Mouse (Mus musculus): ENCODE results near the gene Zfp872. TPM values are rescaled to one million over a fixed set of nuclear protein-coding genes. Genes with fewer than 3 reads are reported as not detected.

Zfp872 gene
- total and polyA plus RNA-seq, 3 experiments = not detected

DNA sequence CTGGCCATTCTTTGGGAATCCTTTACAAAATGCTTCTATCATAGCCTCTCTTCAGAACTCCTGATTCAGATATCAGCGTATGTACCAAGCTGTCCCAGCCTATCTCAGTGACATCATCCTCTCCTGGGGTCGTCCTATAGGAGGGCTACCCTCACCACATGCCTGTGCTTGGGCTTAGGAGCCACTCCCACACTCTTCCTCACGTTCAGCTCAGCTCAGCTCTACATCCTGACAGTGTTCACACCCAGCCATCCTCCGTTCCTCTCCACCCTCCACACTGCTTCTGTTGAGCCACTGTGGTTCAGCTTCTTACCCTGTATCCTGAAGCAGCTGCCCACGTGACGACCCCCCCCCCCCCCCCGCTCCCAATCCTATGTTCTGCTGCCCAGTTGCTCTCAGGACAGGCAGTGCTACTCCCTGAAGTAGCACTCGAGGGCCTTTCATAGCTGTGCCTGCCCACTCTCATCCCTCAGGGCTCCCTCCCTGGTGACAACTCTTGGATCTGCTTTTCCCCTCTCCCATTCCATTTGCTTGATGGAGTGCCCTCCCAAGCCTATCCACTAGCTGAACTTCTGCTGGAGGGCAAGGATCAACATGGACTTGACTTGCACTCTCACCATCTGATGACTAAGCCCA, 30.1 kb downstream of the Zfp872 start:
- H3K4me2 ChIP-seq (ENCODE audit: insufficient read depth, low read depth, poor library complexity, severe bottlenecking) = no peak overlapping the region
- no peak overlapping the region for H3K9ac ChIP-seq (ENCODE audit: insufficient read depth, low read depth)
- DNase-seq (ENCODE audit: extremely low read depth) = no peak
- no peak for TF ChIP-seq MAFK (IDR thresholded peaks at IDR 0.05; ENCODE audit: insufficient replicate concordance, low read length)
- TF ChIP-seq BHLHE40 (IDR thresholded peaks at IDR 0.05; ENCODE audit: low read depth, low read length) = no peak
- TF ChIP-seq NRF1 (IDR thresholded peaks at IDR 0.05; ENCODE audit: low read depth, low read length) = no peak
- TF ChIP-seq POLR2AphosphoS2 (IDR thresholded peaks at IDR 0.05; ENCODE audit: low read depth, low read length) = no peak
- no peak for TF ChIP-seq GABPA (IDR thresholded peaks at IDR 0.05; ENCODE audit: insufficient replicate concordance, low read depth, low read length)
- no peak for TF ChIP-seq MAZ (IDR thresholded peaks at IDR 0.05; ENCODE audit: low read depth, low read length)
- no peaks in the 10 kb centered on the region for H3K9me3 ChIP-seq (replicated peaks; ENCODE audit: low read length)
- in situ Hi-C loops (cut with MboI; ENCODE audit: low pct_ligation_motif_present, low pct_unique_long_range_greater_than_20kb, low sequenced_read_pairs) (loop anchor here (10.0 kb wide), 1 partner anchor 63 kb away; the partner anchor contains the start of gene Pigyl), dilution Hi-C loops (cut with MboI; ENCODE audit: extremely low pct_ligation_motif_present, extremely low pct_unique_long_range_greater_than_20kb, low sequenced_read_pairs) (no loop called here)
- peaks cover 2 to 13% of the 10 kb centered on the region in 2 experiments; a peak in 3 of 4 replicates for H3K4me1 ChIP-seq (ENCODE audit: control insufficient read depth in 1 of 2, insufficient read depth in 2 of 2)
- H3K4me3 ChIP-seq (replicated peaks in 1 of 3; ENCODE audit: low read depth in 2 of 3, low read length in 2 of 3, poor library complexity in 1 of 3) = no peak overlapping the region
- H3K36me3 ChIP-seq (replicated peaks in 1 of 2; ENCODE audit: control insufficient read depth in 1 of 2, insufficient read depth in 1 of 2, low read length in 1 of 2) = no peaks in the 10 kb centered on the region
- H3K79me2 ChIP-seq (replicated peaks; ENCODE audit: control insufficient read depth, extremely low read depth, insufficient read depth, poor library complexity, severe bottlenecking) = no peaks in the 10 kb centered on the region
- no peaks in the 10 kb centered on the region for H3K27me3 ChIP-seq (replicated peaks)
- no peak overlapping the region for H3K27ac ChIP-seq (ENCODE audit: insufficient read depth, low read depth)

- TF ChIP-seq ZC3H11A (IDR thresholded peaks at IDR 0.05; ENCODE audit: low read depth, low read length) = no peak
- TF ChIP-seq HCFC1 (IDR thresholded peaks at IDR 0.05; ENCODE audit: low read depth, low read length) = no peak
- no peak for TF ChIP-seq POLR2AphosphoS2 (IDR thresholded peaks at IDR 0.05; ENCODE audit: low read depth, low read length)
- no peak for TF ChIP-seq RAD21 (IDR thresholded peaks at IDR 0.05; ENCODE audit: low read depth, low read length)
- TF ChIP-seq BHLHE40 (IDR thresholded peaks at IDR 0.05; ENCODE audit: low read depth, low read length) = no peak
- no peak for TF ChIP-seq MAFK (IDR thresholded peaks at IDR 0.05; ENCODE audit: insufficient replicate concordance, low read length)
- no peak for TF ChIP-seq TBP (conservative IDR thresholded peaks at IDR 0.05; ENCODE audit: low read depth, low read length)
- TF ChIP-seq JUND (conservative IDR thresholded peaks at IDR 0.05; ENCODE audit: low read depth, low read length) = no peak
- no peak for TF ChIP-seq MYC (IDR thresholded peaks at IDR 0.05; ENCODE audit: low read depth, low read length)
- TF ChIP-seq TCF12 (IDR thresholded peaks at IDR 0.05; ENCODE audit: low read depth, low read length) = no peak
- TF ChIP-seq SMC3 (IDR thresholded peaks at IDR 0.05; ENCODE audit: low read depth, low read length) = no peak
- no peak for TF ChIP-seq CTCF (conservative IDR thresholded peaks at IDR 0.05 in 1 of 2, IDR thresholded peaks at IDR 0.05 in 1 of 2; ENCODE audit: low read depth in 2 of 2, low read length in 2 of 2)
- no peak for TF ChIP-seq POLR2A (IDR thresholded peaks at IDR 0.05; ENCODE audit: low read depth, low read length)
- in situ Hi-C loops (cut with MboI; ENCODE audit: low pct_ligation_motif_present, low pct_unique_long_range_greater_than_20kb, low sequenced_read_pairs) = no loop called here
These were observed 36.2 kb downstream of the Zfp872 start for GRCm38 (mm10) chr9:22224066-22224465.

More at GRCm38 (mm10) chr9:22224066-22224465, 36.2 kb downstream of the Zfp872 start:
- Histone ChIP-seq H3K27ac (ENCODE audit: insufficient read depth, low read depth) (no peak overlapping the region), H3K4me1 (ENCODE audit: control insufficient read depth in 1 of 2, insufficient read depth in 2 of 2) (no peaks in the 10 kb centered on the region), H3K36me3 (replicated peaks in 1 of 2; ENCODE audit: control insufficient read depth in 1 of 2, insufficient read depth in 1 of 2, low read length in 1 of 2) (peaks cover 0 to 4% of the 10 kb centered on the region in 2 experiments), H3K9ac (ENCODE audit: insufficient read depth, low read depth) (no peak overlapping the region), H3K9me3 (replicated peaks; ENCODE audit: low read length) (no peaks in the 10 kb centered on the region), H3K4me2 (ENCODE audit: insufficient read depth, low read depth, poor library complexity, severe bottlenecking) (no peak overlapping the region), H3K79me2 (replicated peaks; ENCODE audit: control insufficient read depth, extremely low read depth, insufficient read depth, poor library complexity, severe bottlenecking) (peaks cover 5% of the 10 kb centered on the region), H3K27me3 (replicated peaks) (no peaks in the 10 kb centered on the region), H3K4me3 (replicated peaks in 1 of 3; ENCODE audit: low read depth in 2 of 3, low read length in 2 of 3, poor library complexity in 1 of 3) (no peak overlapping the region)
- dilution Hi-C loops (cut with MboI; ENCODE audit: extremely low pct_ligation_motif_present, extremely low pct_unique_long_range_greater_than_20kb, low sequenced_read_pairs) = no loop called here
- no peak for DNase-seq (ENCODE audit: extremely low read depth)
